Mouse (Mus musculus) neural tube, embryonic 13.5 days (tissue): ENCODE data around the gene Dner. TPM values are rescaled to one million over a fixed set of nuclear protein-coding genes. Genes with fewer than 3 reads are reported as not detected.
A peak's percentile ranks its signal among the peaks of the same experiment; 100 is the strongest.

Source experiments
- ATAC-seq: fragments of 200-750 bp; cut with Nextera tagmentation; 2 replicates; pipeline ENCODE4 v1.8.0; 2017; ENCODE audit warnings: low read depth, mild to moderate bottlenecking, moderate TSS enrichment, moderate library complexity
- H3K27ac ChIP-seq: fragments of 300-500 bp; sonication (generic); replicated peaks from 2 replicates; pipeline ENCODE4 v1.5.1; 2015; ENCODE audit warnings: moderate library complexity, mild to moderate bottlenecking, inconsistent platforms
- H3K27me3 ChIP-seq: fragments of 300-500 bp; sonication (generic); 2 replicates; pipeline ENCODE4 v1.6.1; 2015; ENCODE audit warnings: mild to moderate bottlenecking, inconsistent platforms
- H3K36me3 ChIP-seq: fragments of 300-500 bp; sonication (generic); 2 replicates; pipeline ENCODE4 v1.6.1; 2015; ENCODE audit warnings: mild to moderate bottlenecking, inconsistent platforms
- H3K4me1 ChIP-seq: fragments of 300-500 bp; sonication (generic); replicated peaks from 2 replicates; pipeline ENCODE4 v1.6.1; 2015; ENCODE audit warnings: inconsistent platforms
- H3K4me2 ChIP-seq: fragments of 300-500 bp; sonication (generic); 2 replicates; pipeline ENCODE4 v1.6.1; 2015; ENCODE audit warnings: inconsistent platforms, mild to moderate bottlenecking, moderate library complexity
- H3K4me3 ChIP-seq: fragments of 300-500 bp; sonication (generic); 2 replicates; pipeline ENCODE4 v1.5.1; 2015; ENCODE audit warnings: mild to moderate bottlenecking, inconsistent platforms
- H3K9ac ChIP-seq: fragments of 300-500 bp; sonication (generic); 2 replicates; pipeline ENCODE4 v1.6.1; 2015; ENCODE audit warnings: moderate library complexity, mild to moderate bottlenecking, inconsistent platforms
- H3K9me3 ChIP-seq: fragments of 300-500 bp; sonication (generic); 2 replicates; pipeline ENCODE4 v1.6.1; 2016; ENCODE audit warnings: inconsistent platforms
- WGBS: fragments of 180-500 bp; shearing (Covaris S2); methylation state at CpG from one replicate; pipeline ENCODE4 v1.1.7; 2015; 5-methylcytosine and 5-hydroxymethylcytosine counted together
- polyA plus RNA-seq: library from polyadenylated mRNA; unstranded; fragments of >200 nt; fragmentation: Nextera tagmentation; extraction: Ambion mirVana; gene quantifications from 2 replicates; pipeline ENCODE4 v1.2.1, GENCODE M21; 2015

The Dner gene
- polyA plus RNA-seq, 1 experiment from 2014 or later, result 250 TPM

GRCm38 (mm10) chr1:84621308-84621707 is 74.7 kb downstream of the Dner start:
- H3K4me3 ChIP-seq, result no peak overlapping the region
- no peaks in the 10 kb centered on the region for H3K36me3 ChIP-seq
- H3K4me2 ChIP-seq, result peak overlapping the region; percentile 12; the same call in 1 of the 2 replicates
- ATAC-seq, result peak; percentile 91
- peaks cover 78% of the 10 kb centered on the region for H3K4me1 ChIP-seq
- WGBS, result 17% methylated on average over 3 of the region's 3 CpGs
- H3K9ac ChIP-seq, result peak overlapping the region; percentile 9; the same call in 1 of the 2 replicates
- peak overlapping the region; percentile 86 for H3K27ac ChIP-seq
- H3K9me3 ChIP-seq, result no peaks in the 10 kb centered on the region
- H3K27me3 ChIP-seq, result no peaks in the 10 kb centered on the region

GRCm38 (mm10) chr1:84619131-84619760 is 76.8 kb downstream of the Dner start:
- 22% methylated on average over 16 of the region's 16 CpGs for WGBS
- Histone ChIP-seq H3K9ac (peak overlapping the region; percentile 34), H3K36me3 (no peaks in the 10 kb centered on the region), H3K4me3 (no peak overlapping the region), H3K4me1 (peaks cover 84% of the 10 kb centered on the region), H3K27me3 (no peaks in the 10 kb centered on the region), H3K4me2 (peak overlapping the region; percentile 48), H3K9me3 (no peaks in the 10 kb centered on the region), H3K27ac (peak overlapping the region; percentile 74)
- no peak for ATAC-seq

- Histone ChIP-seq H3K4me2 (no peak overlapping the region), H3K9ac (no peak overlapping the region), H3K4me1 (peaks cover 84% of the 10 kb centered on the region), H3K27ac (no peak overlapping the region), H3K36me3 (no peaks in the 10 kb centered on the region), H3K4me3 (no peak overlapping the region), H3K27me3 (no peaks in the 10 kb centered on the region), H3K9me3 (no peaks in the 10 kb centered on the region)
- no peak for ATAC-seq
- 62% methylated on average over 1 of the region's 1 CpGs for WGBS
These were observed 77.9 kb downstream of the Dner start for GRCm38 (mm10) chr1:84618094-84618493.

GRCm38 (mm10) chr1:84616133-84616532 is 79.9 kb downstream of the Dner start:
- H3K4me1 ChIP-seq, result peaks cover 81% of the 10 kb centered on the region
- no peak overlapping the region for H3K4me3 ChIP-seq
- no peak overlapping the region for H3K4me2 ChIP-seq
- ATAC-seq, result no peak
- no peaks in the 10 kb centered on the region for H3K9me3 ChIP-seq
- H3K36me3 ChIP-seq, result no peaks in the 10 kb centered on the region
- H3K9ac ChIP-seq, result no peak overlapping the region
- H3K27me3 ChIP-seq, result no peaks in the 10 kb centered on the region
- H3K27ac ChIP-seq, result no peak overlapping the region

- Histone ChIP-seq H3K9me3 (no peaks in the 10 kb centered on the region), H3K27me3 (no peaks in the 10 kb centered on the region), H3K9ac (no peak overlapping the region), H3K4me3 (no peak overlapping the region), H3K36me3 (no peaks in the 10 kb centered on the region), H3K27ac (no peak overlapping the region), H3K4me1 (peaks cover 72% of the 10 kb centered on the region), H3K4me2 (no peak overlapping the region)
- ATAC-seq, result no peak
- WGBS, result 83% methylated on average over 7 of the region's 7 CpGs
These were observed 81.4 kb downstream of the Dner start for GRCm38 (mm10) chr1:84614596-84614995.

GRCm38 (mm10) chr1:84613119-84613518 is 82.9 kb downstream of the Dner start:
- Histone ChIP-seq H3K9me3 (no peaks in the 10 kb centered on the region), H3K27me3 (no peaks in the 10 kb centered on the region), H3K4me3 (no peak overlapping the region), H3K36me3 (no peaks in the 10 kb centered on the region), H3K9ac (no peak overlapping the region), H3K4me1 (peaks cover 59% of the 10 kb centered on the region), H3K27ac (0 out of 2 replicates have a peak overlapping the region, but pooled peaks have one; percentile 6), H3K4me2 (no peak overlapping the region)
- WGBS, result 31% methylated on average over 8 of the region's 8 CpGs
- ATAC-seq, result no peak

GRCm38 (mm10) chr1:84611331-84611730 is 84.7 kb downstream of the Dner start:
- H3K9me3 ChIP-seq, result no peaks in the 10 kb centered on the region
- no peak overlapping the region for H3K4me2 ChIP-seq
- WGBS, result 73% methylated on average over 3 of the region's 3 CpGs
- H3K27me3 ChIP-seq, result no peaks in the 10 kb centered on the region
- no peak for ATAC-seq
- H3K36me3 ChIP-seq, result no peaks in the 10 kb centered on the region
- H3K4me3 ChIP-seq, result no peak overlapping the region
- no peak overlapping the region for H3K9ac ChIP-seq
- peak overlapping the region; percentile 72 for H3K27ac ChIP-seq
- H3K4me1 ChIP-seq, result peaks cover 41% of the 10 kb centered on the region

GRCm38 (mm10) chr1:84599025-84599424 is 97.0 kb downstream of the Dner start:
- no peak overlapping the region for H3K9ac ChIP-seq
- H3K27me3 ChIP-seq, result no peaks in the 10 kb centered on the region
- peaks cover 9% of the 10 kb centered on the region; the same call in 1 of the 2 replicates for H3K9me3 ChIP-seq
- WGBS, result 86% methylated on average over 5 of the region's 5 CpGs
- H3K4me2 ChIP-seq, result no peak overlapping the region
- no peak overlapping the region for H3K4me3 ChIP-seq
- peak overlapping the region; percentile 15; the same call in 1 of the 2 replicates for H3K27ac ChIP-seq
- H3K36me3 ChIP-seq, result no peaks in the 10 kb centered on the region
- no peak for ATAC-seq
- peaks cover 36% of the 10 kb centered on the region for H3K4me1 ChIP-seq

- Histone ChIP-seq H3K4me3 (no peak overlapping the region), H3K27ac (no peak overlapping the region), H3K4me2 (no peak overlapping the region), H3K36me3 (no peaks in the 10 kb centered on the region), H3K27me3 (no peaks in the 10 kb centered on the region), H3K9ac (no peak overlapping the region), H3K4me1 (peaks cover 56% of the 10 kb centered on the region), H3K9me3 (no peaks in the 10 kb centered on the region)
- WGBS, result 76% methylated on average over 3 of the region's 3 CpGs
- ATAC-seq, result 0 out of 2 replicates have a peak, but pooled peaks have one; percentile 25
These were observed 100.0 kb downstream of the Dner start for GRCm38 (mm10) chr1:84596023-84596422.

GRCm38 (mm10) chr1:84592394-84592793 is 103.6 kb downstream of the Dner start:
- peaks cover 76% of the 10 kb centered on the region for H3K4me1 ChIP-seq
- H3K9ac ChIP-seq, result no peak overlapping the region
- H3K27ac ChIP-seq, result peak overlapping the region; percentile 75
- H3K27me3 ChIP-seq, result no peaks in the 10 kb centered on the region
- no peaks in the 10 kb centered on the region for H3K9me3 ChIP-seq
- no peak overlapping the region for H3K4me2 ChIP-seq
- no peaks in the 10 kb centered on the region for H3K36me3 ChIP-seq
- no peak overlapping the region for H3K4me3 ChIP-seq
- WGBS, result 55% methylated on average over 3 of the region's 3 CpGs
- ATAC-seq, result no peak

- no peak for ATAC-seq
- 80% methylated on average over 9 of the region's 9 CpGs for WGBS
- no peaks in the 10 kb centered on the region for H3K36me3 ChIP-seq
- no peaks in the 10 kb centered on the region for H3K27me3 ChIP-seq
- no peak overlapping the region for H3K9ac ChIP-seq
- no peak overlapping the region for H3K27ac ChIP-seq
- H3K4me2 ChIP-seq, result no peak overlapping the region
- H3K4me1 ChIP-seq, result peaks cover 82% of the 10 kb centered on the region
- no peaks in the 10 kb centered on the region for H3K9me3 ChIP-seq
- no peak overlapping the region for H3K4me3 ChIP-seq
These were observed 105.5 kb downstream of the Dner start for GRCm38 (mm10) chr1:84590534-84590933.

- peak overlapping the region; percentile 71 for H3K27ac ChIP-seq
- peak overlapping the region; percentile 13; the same call in 1 of the 2 replicates for H3K9ac ChIP-seq
- no peak overlapping the region for H3K4me3 ChIP-seq
- H3K9me3 ChIP-seq, result no peaks in the 10 kb centered on the region
- ATAC-seq, result peak; percentile 59
- WGBS, result 3% methylated on average over 6 of the region's 6 CpGs
- peaks cover 30% of the 10 kb centered on the region; the same call in 1 of the 2 replicates for H3K36me3 ChIP-seq
- no peaks in the 10 kb centered on the region for H3K27me3 ChIP-seq
- peaks cover 56% of the 10 kb centered on the region for H3K4me1 ChIP-seq
- peak overlapping the region; percentile 15 for H3K4me2 ChIP-seq
These were observed 110.6 kb downstream of the Dner start for GRCm38 (mm10) chr1:84585434-84585833.

- peak; percentile 32; the same call in 1 of the 2 replicates for ATAC-seq
- Histone ChIP-seq H3K9me3 (no peaks in the 10 kb centered on the region), H3K4me2 (no peak overlapping the region), H3K9ac (no peak overlapping the region), H3K27ac (no peak overlapping the region), H3K36me3 (peaks cover 57% of the 10 kb centered on the region), H3K27me3 (no peaks in the 10 kb centered on the region), H3K4me3 (no peak overlapping the region), H3K4me1 (peaks cover 21% of the 10 kb centered on the region)
- 60% methylated on average over 2 of the region's 2 CpGs for WGBS
These were observed 114.2 kb downstream of the Dner start for GRCm38 (mm10) chr1:84581812-84582211.
